Mouse (Mus musculus): ENCODE results near the gene Ptpro.

- TF ChIP-seq CTCF (IDR thresholded peaks at IDR 0.05; ENCODE audit: borderline replicate concordance, insufficient read depth, low read length): no peak
- no peak for TF ChIP-seq POLR2A (IDR thresholded peaks at IDR 0.05; ENCODE audit: low read depth, low read length)
Observed at GRCm38 (mm10) chr6:137470901-137471598, 218.9 kb downstream of the Ptpro start.

Measured in embryonic fibroblast, embryonic 13.5 days (primary cell).